Mouse (Mus musculus): Measurements from ENCODE around the gene Casp4. TPM values are rescaled to one million over a fixed set of nuclear protein-coding genes. Genes with fewer than 3 reads are reported as not detected.

The Casp4 gene
- polyA plus RNA-seq, 1 experiment, result 9.0 TPM

GRCm38 (mm10) chr9:5345291-5345898 lies 36.8 kb downstream of the Casp4 start, which contains the start of gene Casp12:
Casp12 (plus strand) TSS chr9:5345430.
- H3K4me1 ChIP-seq (ENCODE audit: control insufficient read depth, insufficient read depth, low read length), result no peaks in the 10 kb centered on the region
- no peak within 1 kb of the TSS for H3K4me3 ChIP-seq (replicated peaks; ENCODE audit: control insufficient read depth, low read depth, low read length)
- TF ChIP-seq CTCF (IDR thresholded peaks at IDR 0.05; ENCODE audit: control insufficient read depth, insufficient read depth, low read length), result no peak
- TF ChIP-seq POLR2A (IDR thresholded peaks at IDR 0.05; ENCODE audit: borderline replicate concordance, control insufficient read depth, low read depth, low read length), result no peak
- 30% methylated on average over 4 of the region's 4 CpGs for WGBS
- H3K27ac ChIP-seq (ENCODE audit: control insufficient read depth, insufficient read depth, low read depth, low read length, poor library complexity), result no peak within 1 kb of the TSS

GRCm38 (mm10) chr9:5347381-5347780 lies 38.8 kb downstream of the Casp4 start:
- H3K27ac ChIP-seq (ENCODE audit: control insufficient read depth, insufficient read depth, low read depth, low read length, poor library complexity), result no peak overlapping the region
- 54% methylated on average over 4 of the region's 4 CpGs for WGBS
- no peaks in the 10 kb centered on the region for H3K4me1 ChIP-seq (ENCODE audit: control insufficient read depth, insufficient read depth, low read length)
- TF ChIP-seq CTCF (IDR thresholded peaks at IDR 0.05; ENCODE audit: control insufficient read depth, insufficient read depth, low read length), result no peak
- no peak for TF ChIP-seq POLR2A (IDR thresholded peaks at IDR 0.05; ENCODE audit: borderline replicate concordance, control insufficient read depth, low read depth, low read length)
- H3K4me3 ChIP-seq (replicated peaks; ENCODE audit: control insufficient read depth, low read depth, low read length), result no peak overlapping the region

- TF ChIP-seq CTCF (IDR thresholded peaks at IDR 0.05; ENCODE audit: control insufficient read depth, insufficient read depth, low read length) (no peak), POLR2A (IDR thresholded peaks at IDR 0.05; ENCODE audit: borderline replicate concordance, control insufficient read depth, low read depth, low read length) (no peak)
- Histone ChIP-seq H3K4me3 (replicated peaks; ENCODE audit: control insufficient read depth, low read depth, low read length) (no peak overlapping the region), H3K4me1 (ENCODE audit: control insufficient read depth, insufficient read depth, low read length) (no peaks in the 10 kb centered on the region), H3K27ac (ENCODE audit: control insufficient read depth, insufficient read depth, low read depth, low read length, poor library complexity) (no peak overlapping the region)
- 67% methylated on average over 2 of the region's 2 CpGs for WGBS
Measured at GRCm38 (mm10) chr9:5353673-5354072, 45.0 kb downstream of the Casp4 start.

- TF ChIP-seq POLR2A (IDR thresholded peaks at IDR 0.05; ENCODE audit: borderline replicate concordance, control insufficient read depth, low read depth, low read length), result no peak
- TF ChIP-seq CTCF (IDR thresholded peaks at IDR 0.05; ENCODE audit: control insufficient read depth, insufficient read depth, low read length), result no peak
- no peak overlapping the region for H3K4me3 ChIP-seq (replicated peaks; ENCODE audit: control insufficient read depth, low read depth, low read length)
- H3K4me1 ChIP-seq (ENCODE audit: control insufficient read depth, insufficient read depth, low read length), result no peaks in the 10 kb centered on the region
- no peak overlapping the region for H3K27ac ChIP-seq (ENCODE audit: control insufficient read depth, insufficient read depth, low read depth, low read length, poor library complexity)
Measured at GRCm38 (mm10) chr9:5356801-5357200, 48.2 kb downstream of the Casp4 start.

Other genes with a start within 250 kb of the Casp4 start
- 8.9 and 18.6 TPM in 2 replicates for gene Casp1, start 10.3 kb upstream of the Casp4 start, polyA plus RNA-seq (2011; ENCODE audit: insufficient read depth, insufficient read length, low replicate concordance, missing spikeins)
- 1.3 and 3.5 TPM in 2 replicates for gene Casp12, start 36.6 kb downstream of the Casp4 start, polyA plus RNA-seq (2011; ENCODE audit: insufficient read depth, insufficient read length, low replicate concordance, missing spikeins)